ENCODE assay signal across 17 mouse cellular contexts in the genomic region with DNA sequence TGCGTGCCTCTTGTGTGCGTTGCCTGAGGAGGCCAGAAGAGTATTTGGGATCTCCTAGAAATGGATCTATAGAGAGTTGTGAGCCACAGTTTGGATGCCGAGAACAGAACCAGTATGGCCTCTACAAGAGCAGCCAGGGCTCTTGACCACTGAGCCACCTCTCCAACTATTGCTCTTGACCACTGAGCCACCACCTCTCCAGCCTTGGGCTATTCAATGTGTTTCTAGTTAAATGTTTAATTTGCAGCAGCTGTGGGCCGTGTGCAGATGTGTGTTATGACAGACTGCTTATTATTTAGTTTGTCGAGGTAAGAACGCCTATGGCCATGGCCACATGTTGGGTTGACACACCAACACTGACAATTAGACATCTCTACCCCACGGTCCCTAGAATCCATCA.
"Had no signal": no experiment of that assay in that cellular context is flagged by ENCODE, and none has a peak within 500 bp of the region (broad histone marks: within the 10 kb centered on the region; RNA-seq: fewer than 3 reads in every experiment).

No protein-coding gene starts in this region.

- H3K9me3 ChIP-seq: kidney, embryonic 15.5 days; limb, embryonic 13.5 days; liver, embryonic 13.5 days; stomach, embryonic 15.5 days had no signal

- H3K4me1 ChIP-seq: liver, embryonic 13.5 days had no signal

- H3K27ac ChIP-seq: kidney, embryonic 15.5 days; left cerebral cortex, adult 2 months; limb, embryonic 13.5 days; liver, embryonic 13.5 days; stomach, embryonic 15.5 days had no signal

- H3K27me3 ChIP-seq: kidney, embryonic 15.5 days; limb, embryonic 13.5 days; liver, embryonic 13.5 days; stomach, embryonic 15.5 days had no signal

- H3K9ac ChIP-seq: kidney, embryonic 15.5 days; limb, embryonic 13.5 days; liver, embryonic 13.5 days; stomach, embryonic 15.5 days had no signal

- DNase-seq: kidney, adult 8-10 months; kidney, postnatal 10 days; layer of hippocampus, postnatal 36 days; liver; liver, embryonic 13.5 days; lung, adult 2 months; lung, postnatal 14 days; midbrain, embryonic 14.5 days; right cerebral cortex, adult 18-20 months; right cerebral cortex, postnatal 14 days; right cerebral cortex, postnatal 4 days; thymus, postnatal 25 days had no signal

- H3K4me3 ChIP-seq: kidney, embryonic 15.5 days; left cerebral cortex, adult 2 months; limb, embryonic 13.5 days; liver, embryonic 13.5 days; stomach, embryonic 15.5 days had no signal

- H3K4me2 ChIP-seq: kidney, embryonic 15.5 days; limb, embryonic 13.5 days; liver, embryonic 13.5 days; midbrain, embryonic 11.5 days; stomach, embryonic 15.5 days had no signal

- H3K36me3 ChIP-seq: kidney, embryonic 15.5 days; limb, embryonic 13.5 days; liver, embryonic 13.5 days; stomach, embryonic 15.5 days had no signal
